Mouse (Mus musculus) spleen, adult 18-20 months (tissue): ENCODE data around the gene Cib1.

Source experiments
- DNase-seq, 2 experiments: peaks; one replicate each; pipeline ENCODE4 v3.0.0; 2022; ENCODE audit warnings: mixed read lengths in 2 of 2

Gene Cib1

GRCm38 (mm10) chr7:80232489-80233029, at the start of gene Cib1, which contains the start of gene Gdpgp1:
Gene Cib1 (minus strand): TSS chr7:80232813.
Gene Gdpgp1 (plus strand): TSS chr7:80232865.
- DNase-seq, result peak; percentile 99

DNA sequence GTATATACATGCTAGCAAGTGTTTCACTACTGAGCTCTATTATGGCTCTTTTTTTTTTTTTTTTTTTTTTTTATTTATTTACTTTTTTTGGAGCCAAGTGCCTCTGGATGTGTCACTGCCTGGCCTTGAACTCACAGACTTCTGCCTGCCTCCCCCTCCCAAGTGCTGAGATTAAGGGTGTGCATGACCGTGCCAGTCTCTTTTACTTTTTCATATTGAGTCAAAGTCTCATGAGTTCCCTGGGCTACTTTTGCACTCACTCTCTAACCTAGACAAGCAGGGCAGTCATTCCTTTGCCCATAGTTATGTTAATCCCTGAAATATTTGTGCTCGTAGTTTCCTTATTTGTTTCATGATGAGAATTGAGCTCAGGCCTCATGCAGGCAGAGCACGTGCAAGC, 49.0 kb upstream of the Cib1 start:
- no peak for DNase-seq

- no peak for DNase-seq
Observed at GRCm38 (mm10) chr7:80280998-80281397, 48.4 kb upstream of the Cib1 start.

DNA sequence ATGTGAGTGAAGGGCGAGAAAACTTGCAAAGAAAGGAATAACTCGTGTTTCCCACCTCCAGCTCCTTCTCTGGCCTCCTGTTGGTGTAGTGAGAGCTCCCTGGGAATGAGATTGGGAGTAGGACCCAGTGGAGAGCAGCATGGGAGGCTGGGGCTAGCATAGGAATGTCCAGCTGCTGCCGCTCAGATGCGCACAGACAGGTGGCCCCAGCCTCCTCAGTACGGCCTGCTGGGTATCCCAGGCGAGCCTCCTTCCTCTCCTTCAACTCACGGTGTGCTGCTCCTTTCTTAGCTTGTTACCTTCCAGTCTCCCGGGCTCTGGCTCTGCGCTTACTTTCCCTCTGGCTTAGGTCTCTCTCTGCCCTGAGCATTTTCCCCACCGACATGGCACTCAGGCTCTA, 47.4 kb upstream of the Cib1 start:
- DNase-seq, result no peak

DNA sequence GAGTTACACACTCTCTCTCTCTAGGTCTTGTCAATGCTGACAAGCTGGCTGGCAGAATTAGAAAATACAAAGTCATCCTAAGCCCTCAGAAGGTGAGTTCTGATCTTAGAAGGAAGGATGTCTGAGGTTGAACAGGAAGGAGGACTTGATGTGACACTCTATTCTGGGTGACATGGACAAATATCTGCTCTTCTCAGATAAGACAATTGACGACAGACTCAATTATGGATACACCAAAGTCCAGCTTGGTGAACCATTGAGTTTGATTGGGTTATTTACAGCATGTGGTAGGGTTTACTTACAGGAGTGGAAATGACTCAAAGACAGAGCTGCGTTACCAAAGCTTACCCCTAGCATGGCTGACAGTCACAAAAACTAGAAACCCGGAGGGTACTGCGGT, 43.8 kb upstream of the Cib1 start:
- no peak for DNase-seq

- no peak for DNase-seq
Observed at GRCm38 (mm10) chr7:80273456-80273855, 40.8 kb upstream of the Cib1 start.

DNA sequence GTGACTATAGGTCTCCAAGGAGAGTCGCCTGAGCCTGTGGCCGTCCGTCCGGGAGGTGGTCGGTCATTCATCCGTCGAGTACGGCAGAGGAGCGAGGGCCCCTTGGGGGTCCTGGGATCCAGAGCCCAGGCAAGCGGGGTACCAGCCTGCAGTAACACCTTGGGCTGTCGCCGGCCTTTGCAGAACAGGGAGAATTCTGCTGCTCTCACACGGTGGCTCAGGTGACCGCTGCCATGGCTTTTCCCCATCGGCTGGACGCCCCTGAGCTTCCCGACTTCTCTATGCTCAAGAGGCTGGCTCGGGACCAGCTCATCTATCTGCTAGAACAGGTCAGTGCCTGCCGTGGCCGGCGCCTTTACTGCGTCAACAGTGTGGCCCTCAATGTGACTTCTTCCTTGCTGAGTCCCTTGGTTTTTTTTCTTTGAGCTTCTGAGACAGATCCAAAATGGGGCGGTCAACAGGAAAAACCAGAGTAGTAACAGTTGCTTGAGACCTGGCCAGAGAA, 37.2 kb upstream of the Cib1 start:
- DNase-seq, result no peak

DNA sequence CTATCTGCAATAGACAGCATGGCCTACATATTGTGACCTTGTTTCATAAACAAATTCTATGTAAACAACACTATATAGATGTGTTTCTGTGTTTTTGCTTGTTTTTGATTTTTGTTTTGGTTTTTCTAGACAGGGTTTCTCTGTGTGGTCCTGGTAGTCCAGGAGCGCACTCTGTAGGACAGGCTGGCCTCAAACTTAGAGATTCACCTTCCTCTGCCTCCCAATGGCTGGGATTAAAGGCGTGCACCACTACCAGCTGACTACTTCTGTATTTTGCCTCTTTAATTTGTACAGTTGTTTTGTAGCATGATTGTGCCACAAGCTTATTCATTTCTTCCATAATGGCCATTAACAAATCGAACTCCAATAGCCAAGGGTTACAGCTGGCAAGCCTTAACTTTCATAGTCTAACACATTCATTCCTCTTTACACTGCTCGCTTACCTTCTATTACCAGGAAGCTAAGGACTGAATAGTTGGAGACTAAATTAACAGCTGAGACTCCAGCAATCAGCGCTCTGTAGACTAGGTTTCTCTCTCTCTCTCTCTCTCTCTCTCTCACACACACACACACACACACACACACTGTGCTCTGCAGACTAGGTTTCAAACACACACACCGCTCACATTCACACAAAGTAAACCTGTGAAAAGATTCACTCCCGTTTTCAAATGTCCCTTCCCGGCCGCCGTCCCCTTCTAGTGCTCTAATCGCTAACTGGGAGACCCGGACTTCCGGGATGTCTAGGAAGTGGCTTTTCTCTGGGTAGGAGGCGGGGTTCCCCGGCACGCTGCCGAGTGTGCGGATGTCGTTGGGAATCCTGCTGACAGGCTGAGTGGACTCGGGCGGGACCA, 36.5 kb upstream of the Cib1 start, which contains the start of gene Vps33b:
TSS of gene Vps33b (plus strand) at position 753 of the 854 bp plus-strand sequence.
- peak; percentile 86 to 95 for DNase-seq

- no peak for DNase-seq
Observed at GRCm38 (mm10) chr7:80267764-80268163, 35.2 kb upstream of the Cib1 start.

- DNase-seq, result no peak
Observed at GRCm38 (mm10) chr7:80264606-80265005, 32.0 kb upstream of the Cib1 start.

DNA sequence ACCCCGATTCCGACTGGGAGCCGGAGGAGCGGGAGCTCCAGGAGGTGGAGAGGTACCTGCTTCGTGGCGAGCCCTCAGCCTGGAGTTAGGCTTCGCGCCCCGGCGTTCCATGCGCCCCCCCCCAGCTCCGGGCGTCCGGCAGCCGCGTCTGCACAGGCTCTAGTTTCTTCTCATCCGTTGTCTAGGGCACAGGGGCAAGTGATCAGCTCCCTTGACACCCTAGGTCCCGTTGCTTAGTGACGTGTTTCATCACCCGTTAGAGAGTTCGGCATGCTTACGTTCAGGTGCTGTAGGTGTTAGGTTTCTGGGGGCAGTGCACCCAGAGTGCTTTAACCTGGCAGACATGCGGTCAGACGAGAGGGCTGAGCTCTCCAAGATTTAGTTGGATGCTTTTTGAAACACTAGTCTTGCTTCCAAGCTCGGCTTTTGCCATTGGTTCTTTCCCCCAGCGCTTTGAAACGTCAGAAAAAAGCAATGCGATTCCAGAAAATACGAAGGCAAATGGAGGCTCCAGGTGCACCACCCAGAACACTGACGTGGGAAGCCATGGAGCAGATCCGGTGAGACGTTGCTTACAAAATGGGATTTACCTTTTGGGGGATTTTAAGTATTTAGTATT, 28.9 kb upstream of the Cib1 start:
- DNase-seq, result no peak

- peak; percentile 65 to 77 for DNase-seq
Observed at GRCm38 (mm10) chr7:80260625-80261371, 28.2 kb upstream of the Cib1 start, which contains the start of gene Ngrn. Gene Ngrn (plus strand): TSS chr7:80261215.

DNA sequence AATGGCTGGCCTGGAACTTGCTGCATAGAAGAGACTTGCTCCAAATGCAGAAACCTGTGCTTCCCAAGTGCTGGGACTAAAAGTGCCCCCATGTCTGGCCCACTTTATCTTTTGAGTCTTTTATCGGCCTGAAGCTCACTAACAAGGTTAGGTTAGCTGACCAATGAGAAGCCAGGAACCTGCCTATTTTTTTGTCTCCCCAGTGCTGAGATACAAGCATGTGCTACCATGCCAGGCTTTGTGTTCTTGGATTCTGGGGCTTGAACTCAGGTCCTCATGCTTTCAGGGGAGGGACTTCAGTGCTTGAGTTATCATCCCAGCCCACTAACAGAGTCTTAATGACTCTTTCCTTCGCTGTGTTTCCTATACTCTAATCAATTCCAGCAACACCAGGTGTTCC, 25.1 kb upstream of the Cib1 start:
- DNase-seq, result no peak

DNA sequence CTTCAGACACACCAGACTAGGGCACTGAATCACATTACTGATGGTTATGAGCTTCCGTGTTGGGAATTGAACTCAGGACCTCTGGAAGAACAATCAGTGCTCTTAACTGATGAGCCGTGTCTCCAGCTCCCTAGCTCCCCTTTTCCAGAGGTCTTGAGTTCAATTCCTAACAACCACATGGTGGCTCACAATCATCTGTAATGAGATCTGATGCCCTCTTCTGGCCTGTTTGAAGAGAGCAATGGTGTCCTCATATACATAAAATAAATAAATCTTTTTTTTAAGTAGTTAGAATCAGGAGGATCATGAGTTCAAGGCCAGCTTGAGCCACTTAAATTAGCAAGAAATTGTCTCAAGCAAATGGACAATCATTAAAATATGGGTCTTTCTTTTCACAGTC, 23.4 kb upstream of the Cib1 start:
- DNase-seq, result no peak

DNA sequence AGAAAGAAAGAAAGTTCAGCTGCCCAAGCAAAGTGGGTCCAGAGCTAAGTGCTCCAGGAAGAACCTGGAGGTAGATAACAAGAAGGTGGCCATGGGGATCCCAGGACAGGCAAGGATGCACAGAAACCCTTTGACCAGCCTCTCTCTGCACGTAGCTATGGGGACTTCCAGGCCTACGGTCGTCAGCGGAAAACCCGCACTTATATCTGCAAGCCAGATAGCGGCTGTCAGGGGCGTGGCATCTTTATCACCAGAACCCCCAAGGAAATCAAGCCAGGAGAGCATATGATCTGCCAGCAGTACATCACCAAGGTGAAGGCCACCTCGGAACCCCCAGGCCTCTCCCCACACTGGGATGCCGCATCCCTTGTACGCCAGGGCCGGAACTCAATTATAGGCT, 20.3 kb upstream of the Cib1 start:
- DNase-seq, result no peak

DNA sequence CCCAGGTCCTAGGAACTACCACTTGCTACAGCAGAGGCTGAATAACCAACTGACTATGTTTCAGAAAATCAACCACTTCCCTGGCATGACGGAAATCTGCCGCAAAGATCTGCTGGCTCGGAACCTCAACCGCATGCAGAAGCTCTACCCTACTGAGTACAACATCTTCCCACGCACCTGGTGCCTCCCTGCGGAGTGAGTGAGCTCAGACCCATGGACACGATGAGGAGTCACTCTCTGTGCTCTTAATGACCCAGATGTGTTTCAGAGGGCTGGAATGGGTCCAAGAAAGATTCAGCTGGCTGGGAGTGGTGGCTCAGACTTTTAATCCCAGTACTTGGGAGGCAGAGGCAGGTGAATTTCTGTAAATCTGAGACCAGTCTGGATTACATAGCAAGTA, 19.8 kb upstream of the Cib1 start:
- DNase-seq, result no peak

GRCm38 (mm10) chr7:80246859-80247258, 14.2 kb upstream of the Cib1 start:
- DNase-seq, result no peak

DNA sequence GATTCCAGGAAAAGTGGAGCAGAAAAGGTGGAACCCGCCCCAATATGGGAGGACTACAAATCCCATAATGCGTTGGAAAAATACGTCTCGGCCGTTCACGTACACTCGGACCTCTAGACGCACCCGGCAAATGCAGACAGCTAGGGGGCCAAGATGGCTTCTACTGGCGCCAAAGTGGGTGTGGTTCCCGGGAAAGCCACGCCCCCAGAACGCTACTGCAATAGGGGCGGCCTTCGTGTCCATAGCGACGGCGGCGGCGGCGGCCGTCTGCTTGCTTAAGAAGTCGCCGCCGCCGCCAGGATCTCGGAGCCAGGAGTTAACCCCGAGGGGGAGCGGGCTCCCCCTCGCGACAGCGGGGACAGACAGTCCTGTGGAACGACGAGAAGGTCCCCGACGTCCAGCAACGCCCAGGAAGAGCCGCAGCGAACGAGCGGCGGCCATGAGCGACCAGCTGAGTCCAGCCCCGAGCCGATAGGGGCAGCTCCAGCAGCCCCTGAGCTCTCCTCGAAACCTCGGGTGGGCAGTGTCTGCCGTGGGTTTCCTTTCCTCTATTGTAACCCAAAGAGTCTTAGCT, 13.6 kb upstream of the Cib1 start, which contains the start of gene Ttll13:
TSS of gene Ttll13 (plus strand) at position 229 of the 574 bp plus-strand sequence.
- peak; percentile 94 to 96 for DNase-seq

DNA sequence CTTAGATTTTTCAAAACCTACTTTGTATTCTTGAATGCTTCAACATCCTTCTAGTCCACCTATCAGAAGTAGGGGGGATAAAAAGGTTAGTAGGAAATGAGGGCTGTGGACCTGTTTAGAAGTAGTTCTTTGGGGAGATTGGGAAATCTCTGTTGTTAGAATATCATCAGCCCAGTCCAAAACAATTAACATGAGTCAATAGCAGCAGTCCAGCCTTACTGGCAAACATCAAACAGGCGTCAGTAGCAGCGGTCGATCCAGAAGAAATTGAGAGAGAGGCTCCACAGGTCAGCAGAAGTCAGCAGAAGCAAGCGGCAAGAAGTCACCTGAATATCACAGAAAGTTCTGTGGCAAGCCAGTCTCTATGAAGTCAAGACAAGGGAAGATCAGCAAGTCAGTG, 12.2 kb upstream of the Cib1 start:
- DNase-seq, result no peak

GRCm38 (mm10) chr7:80241661-80242060, 9.0 kb upstream of the Cib1 start:
- DNase-seq, result no peak

DNA sequence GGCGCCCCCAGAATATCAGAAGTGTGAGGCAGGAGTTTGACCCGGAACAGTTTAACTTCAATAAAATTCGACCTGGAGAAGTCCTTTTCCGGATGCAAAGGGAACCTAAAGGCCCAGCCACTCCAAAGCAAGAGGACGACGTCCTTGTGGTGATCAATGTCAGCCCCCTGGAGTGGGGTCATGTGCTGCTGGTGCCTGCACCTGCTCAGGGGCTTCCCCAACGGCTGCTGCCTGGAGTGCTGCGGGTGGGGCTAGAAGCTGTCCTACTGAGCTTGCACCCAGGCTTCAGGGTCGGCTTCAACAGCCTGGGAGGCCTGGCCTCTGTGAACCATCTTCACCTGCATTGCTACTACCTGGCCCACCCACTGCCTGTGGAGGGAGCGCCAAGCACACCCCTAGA, 5.9 kb upstream of the Cib1 start:
- no peak for DNase-seq

- DNase-seq, result no peak
Observed at GRCm38 (mm10) chr7:80233799-80234198, 1.2 kb upstream of the Cib1 start.
